Mouse (Mus musculus) macrophage (primary cell): Measurements from ENCODE around the gene Babam2. TPM values are rescaled to one million over a fixed set of nuclear protein-coding genes. Genes with fewer than 3 reads are reported as not detected.

Experiments used
- H3K27ac ChIP-seq: fragments of 350-480 bp; formaldehyde crosslinking; 2 replicates; pipeline ENCODE4 v1.9.0; 2021
- H3K36me3 ChIP-seq: fragments of 350-480 bp; formaldehyde crosslinking; 2 replicates; pipeline ENCODE4 v1.9.0; 2021; ENCODE audit errors: inconsistent target
- H3K4me3 ChIP-seq: fragments of 350-480 bp; formaldehyde crosslinking; 2 replicates; pipeline ENCODE4 v1.9.0; 2021; ENCODE audit errors: inconsistent target
- H3K79me2 ChIP-seq: fragments of 350-480 bp; formaldehyde crosslinking; 2 replicates; pipeline ENCODE4 v1.9.0; 2021; ENCODE audit errors: inconsistent target
- WGBS: methylation state at CpG from one replicate; pipeline ENCODE4 v1.1.7; 2026; ENCODE audit warnings: inconsistent platforms; ENCODE audit not compliant: missing documents; 5-methylcytosine and 5-hydroxymethylcytosine counted together
- polyA plus RNA-seq: library from polyadenylated mRNA; stranded (reverse); fragments of 250-400 nt; gene quantifications from 3 replicates; pipeline ENCODE4 v1.2.4, GENCODE M21; 2018; ENCODE audit warnings: inconsistent platforms

Gene Babam2
- polyA plus RNA-seq, 1 experiment from 2014 or later: 78.4 TPM

DNA sequence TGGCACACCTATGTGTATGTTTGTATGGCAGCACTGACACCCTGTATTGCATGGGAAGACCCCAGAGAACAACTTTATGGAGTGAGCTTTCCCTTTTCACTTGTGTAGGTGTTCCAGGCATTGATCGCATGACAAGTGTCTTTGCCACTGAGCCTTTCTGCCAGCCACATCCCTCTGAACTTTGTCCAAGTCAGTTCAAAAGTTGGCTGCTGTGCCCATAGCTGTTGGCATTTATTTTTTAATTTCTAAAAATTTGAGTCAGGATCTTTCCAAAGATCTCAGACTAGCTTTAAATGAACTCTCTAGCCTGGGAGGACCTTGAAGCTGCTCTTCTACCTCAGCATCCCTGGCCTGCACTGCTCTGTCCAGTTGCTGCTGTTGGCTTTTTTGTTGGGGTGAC, 44.4 kb downstream of the Babam2 start:
- Histone ChIP-seq H3K79me2 (no peaks in the 10 kb centered on the region), H3K36me3 (no peaks in the 10 kb centered on the region), H3K27ac (no peak overlapping the region), H3K4me3 (no peak overlapping the region)
- WGBS: 86% methylated on average over 1 of the region's 1 CpGs

DNA sequence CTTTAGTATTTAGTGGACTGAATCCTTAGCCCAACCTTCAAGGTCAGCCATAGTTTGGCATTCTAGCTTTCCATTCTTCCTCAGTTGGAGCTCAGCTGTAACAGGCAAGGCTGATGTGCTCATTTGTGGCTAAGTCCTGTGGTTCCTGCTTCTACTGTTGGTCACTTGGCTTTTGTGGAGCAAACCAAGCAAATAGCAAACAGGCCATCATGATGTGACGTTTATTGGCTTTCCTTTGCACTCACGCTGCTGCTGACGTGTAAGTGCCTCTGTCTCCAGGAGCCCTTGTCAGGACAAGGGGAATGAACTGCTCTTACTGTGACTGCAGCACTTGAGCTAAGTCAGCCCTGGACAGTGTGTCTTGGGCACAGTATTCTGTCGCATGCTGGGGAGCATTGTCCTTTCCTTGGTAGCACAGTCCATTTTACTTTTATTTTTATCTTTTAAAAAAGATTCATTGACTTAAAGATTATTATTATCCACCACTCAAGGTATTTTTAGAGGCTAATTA, 45.1 kb downstream of the Babam2 start:
- Histone ChIP-seq H3K27ac (no peak overlapping the region), H3K4me3 (no peak overlapping the region), H3K36me3 (no peaks in the 10 kb centered on the region), H3K79me2 (no peaks in the 10 kb centered on the region)
- WGBS: 87% methylated on average over 4 of the region's 4 CpGs

GRCm38 (mm10) chr5:31749401-31749800, 51.9 kb downstream of the Babam2 start:
- Histone ChIP-seq H3K27ac (no peak overlapping the region), H3K36me3 (no peaks in the 10 kb centered on the region), H3K4me3 (no peak overlapping the region), H3K79me2 (no peaks in the 10 kb centered on the region)

- Histone ChIP-seq H3K36me3 (no peaks in the 10 kb centered on the region), H3K27ac (no peak overlapping the region), H3K4me3 (no peak overlapping the region), H3K79me2 (no peaks in the 10 kb centered on the region)
- WGBS: 92% methylated on average over 9 of the region's 9 CpGs
These were observed 52.9 kb downstream of the Babam2 start for GRCm38 (mm10) chr5:31750231-31750925.

GRCm38 (mm10) chr5:31750955-31751354, 53.5 kb downstream of the Babam2 start:
- no peak overlapping the region for H3K4me3 ChIP-seq
- whole genome bisulfite sequencing: 94% methylated on average over 4 of the region's 4 CpGs
- H3K27ac ChIP-seq: no peak overlapping the region
- H3K79me2 ChIP-seq: no peaks in the 10 kb centered on the region
- H3K36me3 ChIP-seq: no peaks in the 10 kb centered on the region

GRCm38 (mm10) chr5:31754634-31755033, 57.1 kb downstream of the Babam2 start:
- 86% methylated on average over 1 of the region's 1 CpGs for WGBS
- Histone ChIP-seq H3K27ac (no peak overlapping the region), H3K36me3 (no peaks in the 10 kb centered on the region), H3K79me2 (no peaks in the 10 kb centered on the region; the same call in 1 of the 2 replicates), H3K4me3 (no peak overlapping the region)

DNA sequence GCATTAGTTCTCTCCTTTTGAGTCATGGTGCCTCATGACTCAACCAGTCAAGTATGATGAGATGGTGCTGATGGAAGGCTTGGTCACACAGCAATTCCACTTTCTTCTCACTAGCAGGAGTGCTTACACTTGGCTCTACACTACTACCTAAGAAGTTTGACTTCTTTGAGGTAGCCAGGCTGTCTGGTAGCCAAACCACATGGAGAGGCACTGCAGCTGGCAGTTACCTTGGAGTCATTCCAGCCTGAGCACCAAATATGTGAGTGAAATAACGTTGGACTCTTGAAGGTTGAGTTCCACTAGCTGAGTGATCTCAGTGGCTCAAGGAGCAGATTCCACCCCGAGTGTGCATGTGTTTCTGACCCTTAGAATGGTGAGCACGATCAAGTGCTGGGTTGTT, 57.8 kb downstream of the Babam2 start:
- WGBS: 66% methylated on average over 3 of the region's 3 CpGs
- no peak overlapping the region for H3K4me3 ChIP-seq
- no peak overlapping the region for H3K27ac ChIP-seq
- no peaks in the 10 kb centered on the region for H3K36me3 ChIP-seq
- no peaks in the 10 kb centered on the region; the same call in 1 of the 2 replicates for H3K79me2 ChIP-seq

- Histone ChIP-seq H3K4me3 (no peak overlapping the region), H3K79me2 (no peaks in the 10 kb centered on the region; the same call in 1 of the 2 replicates), H3K36me3 (no peaks in the 10 kb centered on the region), H3K27ac (no peak overlapping the region)
- 97% methylated on average over 8 of the region's 9 CpGs for WGBS
These were observed 61.0 kb downstream of the Babam2 start for GRCm38 (mm10) chr5:31758310-31759091.

GRCm38 (mm10) chr5:31761836-31762235, 64.4 kb downstream of the Babam2 start:
- 91% methylated on average over 4 of the region's 4 CpGs for WGBS
- no peaks in the 10 kb centered on the region for H3K36me3 ChIP-seq
- H3K4me3 ChIP-seq: no peak overlapping the region
- H3K27ac ChIP-seq: no peak overlapping the region
- no peaks in the 10 kb centered on the region for H3K79me2 ChIP-seq

DNA sequence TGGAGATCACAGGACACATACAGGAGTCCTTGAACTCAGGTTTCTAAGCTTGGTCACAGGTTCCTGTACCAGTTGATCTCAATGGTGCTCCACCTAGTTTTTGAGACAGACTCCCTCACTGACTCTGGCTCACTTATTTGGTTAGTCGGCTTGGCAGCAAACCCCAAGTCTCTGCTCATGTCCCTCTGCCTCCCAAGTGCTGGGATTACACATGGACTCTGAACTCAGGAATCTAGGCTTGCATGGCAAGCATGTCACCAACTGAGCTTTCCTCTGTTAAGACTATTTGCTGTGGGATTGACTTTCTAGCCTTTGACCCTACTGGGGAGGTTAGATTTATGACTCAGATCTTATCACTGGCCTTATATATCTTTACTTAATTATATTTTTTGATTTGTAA, 65.3 kb downstream of the Babam2 start:
- Histone ChIP-seq H3K36me3 (no peaks in the 10 kb centered on the region), H3K27ac (no peak overlapping the region), H3K4me3 (no peak overlapping the region), H3K79me2 (no peaks in the 10 kb centered on the region)
- WGBS: 93% methylated on average over 1 of the region's 1 CpGs

GRCm38 (mm10) chr5:31765824-31766223, 68.3 kb downstream of the Babam2 start:
- H3K27ac ChIP-seq: peak overlapping the region; percentile 81; the same call in 1 of the 2 replicates
- no peaks in the 10 kb centered on the region for H3K36me3 ChIP-seq
- no peaks in the 10 kb centered on the region for H3K79me2 ChIP-seq
- H3K4me3 ChIP-seq: no peak overlapping the region
- whole genome bisulfite sequencing: 95% methylated on average over 2 of the region's 2 CpGs

- Histone ChIP-seq H3K27ac (peak overlapping the region; percentile 81), H3K4me3 (no peak overlapping the region), H3K79me2 (no peaks in the 10 kb centered on the region), H3K36me3 (no peaks in the 10 kb centered on the region)
- WGBS: 0% methylated on average over 4 of the region's 4 CpGs
These were observed 69.5 kb downstream of the Babam2 start for GRCm38 (mm10) chr5:31766841-31767542.

GRCm38 (mm10) chr5:31771486-31771885, 74.0 kb downstream of the Babam2 start:
- Histone ChIP-seq H3K27ac (no peak overlapping the region), H3K79me2 (no peaks in the 10 kb centered on the region), H3K36me3 (no peaks in the 10 kb centered on the region), H3K4me3 (no peak overlapping the region)
- 98% methylated on average over 5 of the region's 5 CpGs for WGBS

GRCm38 (mm10) chr5:31771921-31772320, 74.4 kb downstream of the Babam2 start:
- Histone ChIP-seq H3K36me3 (no peaks in the 10 kb centered on the region), H3K4me3 (no peak overlapping the region), H3K27ac (no peak overlapping the region), H3K79me2 (no peaks in the 10 kb centered on the region)
- WGBS: 100% methylated on average over 3 of the region's 4 CpGs

GRCm38 (mm10) chr5:31774976-31775375, 77.5 kb downstream of the Babam2 start:
- Histone ChIP-seq H3K4me3 (no peak overlapping the region), H3K79me2 (no peaks in the 10 kb centered on the region), H3K27ac (no peak overlapping the region), H3K36me3 (no peaks in the 10 kb centered on the region)
- 96% methylated on average over 6 of the region's 6 CpGs for whole genome bisulfite sequencing
